Mouse (Mus musculus) cerebellum, adult 9-10 months (tissue): ENCODE measurements around the gene Castor1.

Experiments used
- DNase-seq: peaks from one replicate; pipeline ENCODE4 v3.0.0; 2022

The Castor1 gene

GRCm38 (mm10) chr11:4207655-4208054, 10.4 kb upstream of the Castor1 start:
- no peak for DNase-seq

- DNase-seq = no peak
These were observed 8.5 kb upstream of the Castor1 start for GRCm38 (mm10) chr11:4209556-4209955.

- DNase-seq = no peak
These were observed 7.2 kb upstream of the Castor1 start for GRCm38 (mm10) chr11:4210786-4211185.

- DNase-seq = no peak
These were observed 4.9 kb upstream of the Castor1 start for GRCm38 (mm10) chr11:4213107-4213506.

GRCm38 (mm10) chr11:4214572-4214971, 3.5 kb upstream of the Castor1 start:
- no peak for DNase-seq

GRCm38 (mm10) chr11:4215061-4215460, 3.0 kb upstream of the Castor1 start:
- no peak for DNase-seq

GRCm38 (mm10) chr11:4216248-4217000, 1.6 kb upstream of the Castor1 start:
- DNase-seq = no peak

GRCm38 (mm10) chr11:4218637-4219036, 612 bp downstream of the Castor1 start:
- DNase-seq = no peak

GRCm38 (mm10) chr11:4219317-4219751, 1.3 kb downstream of the Castor1 start:
- DNase-seq = peak; percentile 76

- DNase-seq = no peak
These were observed 1.9 kb downstream of the Castor1 start for GRCm38 (mm10) chr11:4219908-4220307.

GRCm38 (mm10) chr11:4220443-4221400, 2.7 kb downstream of the Castor1 start:
- peak; percentile 84 for DNase-seq

- no peak for DNase-seq
These were observed 4.3 kb downstream of the Castor1 start for GRCm38 (mm10) chr11:4222046-4222950.

- DNase-seq = no peak
These were observed 5.6 kb downstream of the Castor1 start for GRCm38 (mm10) chr11:4223393-4224188.

- no peak for DNase-seq
These were observed 6.2 kb downstream of the Castor1 start for GRCm38 (mm10) chr11:4224223-4224622.

GRCm38 (mm10) chr11:4226569-4227325, 8.7 kb downstream of the Castor1 start:
- no peak for DNase-seq

GRCm38 (mm10) chr11:4228463-4228862, 10.4 kb downstream of the Castor1 start:
- peak; percentile 91 for DNase-seq

GRCm38 (mm10) chr11:4229841-4230240, 11.8 kb downstream of the Castor1 start:
- DNase-seq = no peak

GRCm38 (mm10) chr11:4231435-4231834, 13.4 kb downstream of the Castor1 start:
- DNase-seq = no peak

- DNase-seq = no peak
These were observed 14.6 kb downstream of the Castor1 start for GRCm38 (mm10) chr11:4232644-4233043.

- no peak for DNase-seq
These were observed 17.1 kb downstream of the Castor1 start for GRCm38 (mm10) chr11:4235052-4235655.
